In genomic region chr14:111681092-111681708, GRCm38 (mm10) we compare ENCODE assay signal across 8 mouse cellular contexts. TPM values are rescaled to one million over a fixed set of nuclear protein-coding genes. Genes with fewer than 3 reads are reported as not detected.
DNase-seq lines count a peak whose midpoint lies in the region; ATAC-seq and TF ChIP-seq lines count a peak whose summit lies in the region.

No protein-coding gene starts in this region.

- no peak overlapping the region for H3K9ac ChIP-seq in lung, postnatal 0 days (replicated peaks; ENCODE audit: low read depth)
- H3K9ac ChIP-seq in hindbrain, embryonic 12.5 days, result peak overlapping the region; percentile 60
- H3K9ac ChIP-seq in limb, embryonic 15.5 days, result no peak overlapping the region

- WGBS in lung, postnatal 0 days, result under 1% methylated on average over 37 of the region's 38 CpGs
- WGBS in hindbrain, embryonic 12.5 days, result 1% methylated on average over 38 of the region's 38 CpGs
- WGBS in limb, embryonic 15.5 days, result under 1% methylated on average over 37 of the region's 38 CpGs

- ATAC-seq in lung, postnatal 0 days, result 0 out of 2 replicates have a peak, but pooled peaks have one; percentile 21
- peak; percentile 48 for ATAC-seq in hindbrain, embryonic 12.5 days (ENCODE audit: low FRiP score)
- ATAC-seq in limb, embryonic 15.5 days (ENCODE audit: insufficient number of reproducible peaks, low FRiP score, low TSS enrichment, low read depth), result no peak
- no peak for ATAC-seq in monocyte, adult 5-6 weeks (replicated peaks; ENCODE audit: insufficient number of reproducible peaks, low FRiP score, low TSS enrichment, poor library complexity, severe bottlenecking)

- peak overlapping the region; percentile 41 for H3K4me3 ChIP-seq in lung, postnatal 0 days (ENCODE audit: low read depth, low read length)
- peak overlapping the region; percentile 45 for H3K4me3 ChIP-seq in hindbrain, embryonic 12.5 days
- peak overlapping the region; percentile 51 for H3K4me3 ChIP-seq in limb, embryonic 15.5 days

- H3K36me3 ChIP-seq in lung, postnatal 0 days (ENCODE audit: insufficient read depth, low read length), result no peaks in the 10 kb centered on the region
- no peaks in the 10 kb centered on the region for H3K36me3 ChIP-seq in hindbrain, embryonic 12.5 days
- no peaks in the 10 kb centered on the region for H3K36me3 ChIP-seq in limb, embryonic 15.5 days

- no peak for TF ChIP-seq CTCF in lung, postnatal 0 days (IDR thresholded peaks at IDR 0.05)

- no peaks in the 10 kb centered on the region for H3K4me1 ChIP-seq in lung, postnatal 0 days (ENCODE audit: insufficient read depth, low read depth, low read length)
- H3K4me1 ChIP-seq in hindbrain, embryonic 12.5 days, result peaks cover 27% of the 10 kb centered on the region
- peaks cover 23% of the 10 kb centered on the region for H3K4me1 ChIP-seq in limb, embryonic 15.5 days

- H3K27ac ChIP-seq in lung, postnatal 0 days (ENCODE audit: low read length), result no peak overlapping the region
- no peak overlapping the region for H3K27ac ChIP-seq in hindbrain, embryonic 12.5 days
- no peak overlapping the region for H3K27ac ChIP-seq in limb, embryonic 15.5 days

- no peaks in the 10 kb centered on the region for H3K9me3 ChIP-seq in lung, postnatal 0 days (ENCODE audit: low read length)
- H3K9me3 ChIP-seq in hindbrain, embryonic 12.5 days (replicated peaks), result no peaks in the 10 kb centered on the region
- no peaks in the 10 kb centered on the region for H3K9me3 ChIP-seq in limb, embryonic 15.5 days

- H3K27me3 ChIP-seq in lung, postnatal 0 days (replicated peaks; ENCODE audit: insufficient read depth, low read length), result peaks cover 20% of the 10 kb centered on the region
- 0 out of 2 replicates have a peak, but pooled peaks cover 4% of the 10 kb centered on the region for H3K27me3 ChIP-seq in hindbrain, embryonic 12.5 days
- peaks cover 29% of the 10 kb centered on the region for H3K27me3 ChIP-seq in limb, embryonic 15.5 days

- no peak for TF ChIP-seq EP300 in lung, postnatal 0 days (IDR thresholded peaks at IDR 0.05)

- no peak for DNase-seq in lung, postnatal 0 days (ENCODE audit: low spot score)
- DNase-seq in lung, postnatal 25 days (ENCODE audit: low spot score), result no peak
- DNase-seq in embryo, embryonic 10.5 days (ENCODE audit: low spot score), result peak; percentile 73
- peak; percentile 46 to 57 for DNase-seq in right cerebral cortex, adult 2 months (ENCODE audit: low spot score in 2 of 2)
- no peak for DNase-seq in spleen, postnatal 4 days (ENCODE audit: low spot score in 2 of 2)

- H3K4me2 ChIP-seq in lung, postnatal 0 days (replicated peaks; ENCODE audit: low read depth, low read length), result peak overlapping the region; percentile 70
- H3K4me2 ChIP-seq in hindbrain, embryonic 12.5 days (replicated peaks), result peak overlapping the region; percentile 85
- peak overlapping the region; percentile 95 for H3K4me2 ChIP-seq in limb, embryonic 15.5 days

RNA-seq across cellular contexts. Expression of gene Slitrk5, which starts 6.3 kb away (rescaled TPM):
- polyA plus RNA-seq in lung, postnatal 0 days (2015; fragmentation: Nextera tagmentation; extraction: Ambion mirVana), result 0.02 and 0.07 TPM in 2 replicates
- 28.7 and 31.1 TPM in 2 replicates for polyA plus RNA-seq in hindbrain, embryonic 12.5 days (2016; fragmentation: Nextera tagmentation; extraction: Ambion mirVana)
- 2.0 TPM in 2 replicates for polyA plus RNA-seq in limb, embryonic 15.5 days (2015; fragmentation: Nextera tagmentation; extraction: Ambion mirVana)
- not detected in 3 replicates for total RNA-seq in monocyte, adult 5-6 weeks (2017)

Comparison
In these comparisons a context has a peak if more than half of its experiments do, and no peak if none do; other contexts are left out.
1. ATAC-seq: peak in lung, postnatal 0 days (single experiment) and hindbrain, embryonic 12.5 days (single experiment); none in limb, embryonic 15.5 days (single experiment) and monocyte, adult 5-6 weeks (single experiment).
2. DNase-seq: peak in embryo, embryonic 10.5 days (single experiment) and right cerebral cortex, adult 2 months (2 of 2); none in lung, postnatal 0 days (single experiment), lung, postnatal 25 days (single experiment) and spleen, postnatal 4 days (0 of 2).
3. Peak in every context shown above with its lines, with median percentiles within 50 percentile points of each other: H3K4me2 ChIP-seq and H3K4me3 ChIP-seq.